Mouse (Mus musculus): ENCODE data around the gene BC005624.

Gene BC005624

GRCm38 (mm10) chr2:30928893-30929482 lies 53.0 kb downstream of the BC005624 start:
- DNase-seq (ENCODE audit: low spot score in 2 of 2): no peak

- peak; percentile 54 to 86 for DNase-seq (ENCODE audit: low spot score in 2 of 2)
Observed at GRCm38 (mm10) chr2:30927844-30928628, 54.0 kb downstream of the BC005624 start.

- DNase-seq (ENCODE audit: low spot score in 2 of 2): no peak
Observed at GRCm38 (mm10) chr2:30927151-30927781, 54.7 kb downstream of the BC005624 start.

- DNase-seq (ENCODE audit: low spot score in 2 of 2): no peak
Observed at GRCm38 (mm10) chr2:30926381-30926780, 55.6 kb downstream of the BC005624 start.

GRCm38 (mm10) chr2:30925181-30925580 lies 56.8 kb downstream of the BC005624 start:
- DNase-seq (ENCODE audit: low spot score in 2 of 2): no peak

GRCm38 (mm10) chr2:30923099-30923498 lies 58.9 kb downstream of the BC005624 start:
- no peak for DNase-seq (ENCODE audit: low spot score in 2 of 2)
